Mouse (Mus musculus) ovary, adult 2 months (tissue): ENCODE data around the gene Ppm1d. TPM values are rescaled to one million over a fixed set of nuclear protein-coding genes. Genes with fewer than 3 reads are reported as not detected.

Source experiments
- polyA plus RNA-seq: library from polyadenylated mRNA; depleted of rRNA; stranded (reverse); fragments of >200 nt; gene quantifications from 2 replicates; pipeline ENCODE4 v1.2.3, GENCODE M21; 2012; rRNA removed

Ppm1d gene
- polyA plus RNA-seq: 9.3 and 9.7 TPM in 2 replicates

DNA sequence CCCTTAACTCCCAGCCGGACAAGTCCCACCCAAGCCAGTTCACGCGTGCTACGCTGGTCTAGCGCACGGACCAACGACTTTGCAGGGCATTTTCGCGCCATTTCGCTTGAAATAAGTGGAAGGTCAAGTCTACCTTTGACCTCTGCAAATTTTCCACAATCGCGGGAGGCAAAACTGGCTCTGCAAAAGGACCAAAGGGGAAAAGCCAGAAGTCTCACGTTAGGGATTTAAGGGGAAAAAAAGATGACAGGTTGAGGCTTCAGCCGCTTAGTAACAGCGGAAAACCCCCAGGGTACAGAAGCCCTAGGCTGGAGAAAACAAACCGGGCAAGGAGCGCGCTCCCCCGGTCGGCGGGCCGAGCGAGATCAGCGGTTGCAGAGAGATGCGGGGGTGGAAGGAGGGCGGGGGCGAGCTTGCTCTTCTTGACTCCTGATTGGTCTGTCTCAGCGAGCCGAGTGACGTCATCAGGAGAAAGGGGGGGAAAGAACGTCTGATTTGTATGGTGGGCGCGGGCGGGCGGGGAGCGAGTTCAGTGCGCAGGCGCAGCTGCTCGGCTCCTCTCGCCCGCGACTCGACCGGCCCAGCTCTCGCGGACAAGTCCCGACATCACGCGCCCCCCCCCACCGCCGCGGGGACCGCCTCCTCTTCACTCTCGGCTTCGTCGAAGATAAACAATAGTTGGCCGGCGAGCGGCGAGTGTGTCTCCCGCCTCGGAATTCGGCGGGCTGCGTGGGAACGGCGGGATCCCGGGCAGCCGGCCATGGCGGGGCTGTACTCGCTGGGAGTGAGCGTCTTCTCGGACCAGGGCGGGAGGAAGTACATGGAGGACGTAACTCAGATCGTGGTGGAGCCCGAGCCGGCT lies at the start of gene Ppm1d:
Gene Ppm1d (plus strand): TSS at position 532 of the 862 bp plus-strand sequence.

GRCm38 (mm10) chr11:85352539-85353380 lies 41.7 kb downstream of the Ppm1d start, which contains the start of gene Bcas3:
Bcas3 (plus strand) TSS chr11:85353167.

Other genes with a start within 250 kb of the Ppm1d start
- gene Usp32, start 171.1 kb upstream of the Ppm1d start, polyA plus RNA-seq: 4.2 and 4.4 TPM in 2 replicates
- gene 1700125H20Rik, start 140.8 kb upstream of the Ppm1d start, polyA plus RNA-seq: not detected in 2 replicates
- gene Appbp2, start 76.1 kb upstream of the Ppm1d start, polyA plus RNA-seq: 26.0 and 30.8 TPM in 2 replicates
- gene Bcas3, start 41.9 kb downstream of the Ppm1d start, polyA plus RNA-seq: 33.4 and 61.9 TPM in 2 replicates